Mouse (Mus musculus): ENCODE results near the gene Sec31b. TPM values are rescaled to one million over a fixed set of nuclear protein-coding genes. Genes with fewer than 3 reads are reported as not detected.
A peak's percentile ranks its signal among the peaks of the same experiment; 100 is the strongest.

The Sec31b gene
- polyA plus RNA-seq, 1 experiment from 2014 or later = 0.49 TPM

DNA sequence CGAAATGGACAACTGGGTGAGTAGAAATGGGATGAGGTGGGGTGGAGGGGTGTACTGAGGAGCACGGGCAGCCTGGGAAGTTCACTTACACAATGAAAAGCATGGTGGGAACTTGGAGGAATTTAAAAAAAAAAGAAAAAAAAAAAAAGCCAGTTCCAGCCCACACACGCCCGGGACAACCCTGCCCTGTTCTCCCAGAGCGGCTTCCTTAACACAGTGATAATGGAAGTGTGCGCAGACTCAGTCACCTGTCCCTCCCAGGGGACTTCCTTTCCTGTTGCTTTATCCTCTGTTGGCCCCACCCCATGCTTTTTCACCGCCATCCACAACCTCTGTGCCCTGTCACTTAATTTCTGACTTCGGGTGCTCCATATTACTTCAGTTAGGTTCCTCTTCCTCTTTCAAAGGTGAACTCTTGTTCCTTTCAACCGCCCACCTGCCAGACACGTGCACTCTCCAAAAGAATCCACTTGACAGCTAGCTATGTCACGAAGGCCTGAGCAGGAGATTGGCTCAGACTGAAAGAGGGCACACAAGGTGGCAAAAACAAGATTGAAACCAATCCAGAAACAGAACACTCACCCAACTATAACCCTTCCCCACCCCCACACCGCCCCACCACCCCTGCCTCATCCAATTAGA lies 35.0 kb downstream of the Sec31b start:
- Histone ChIP-seq H3K27ac (no peak overlapping the region), H3K27me3 (peaks cover 91% of the 10 kb centered on the region), H3K9me3 (no peaks in the 10 kb centered on the region), H3K36me3 (no peaks in the 10 kb centered on the region), H3K4me3 (peak overlapping the region; percentile 47), H3K4me1 (peaks cover 30% of the 10 kb centered on the region), H3K4me2 (peak overlapping the region; percentile 22; the same call in 1 of the 2 replicates), H3K9ac (no peak overlapping the region)
- ATAC-seq (ENCODE audit: insufficient number of reproducible peaks, insufficient read depth, low FRiP score, low TSS enrichment, low read depth) = no peak
- WGBS = 4% methylated on average over 12 of the region's 12 CpGs

DNA sequence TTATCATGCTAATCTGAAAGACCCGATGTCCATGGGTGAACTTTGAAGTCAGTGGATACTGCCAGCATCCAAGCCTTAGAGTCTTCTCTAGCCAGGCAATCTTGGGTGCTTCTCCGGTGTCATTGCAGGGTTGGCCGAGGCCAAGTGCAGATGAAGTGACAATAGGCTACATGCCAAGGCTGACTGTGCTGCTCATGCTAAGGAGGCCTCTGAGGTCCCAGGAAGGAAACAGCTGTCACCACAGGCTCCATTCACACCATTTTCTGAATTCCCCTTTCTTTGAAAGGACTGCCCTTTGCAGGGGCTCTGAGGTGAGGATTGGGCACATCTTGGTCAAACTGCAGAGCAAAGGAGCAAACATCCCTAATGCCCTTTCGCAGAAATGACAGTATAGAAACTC lies 42.9 kb downstream of the Sec31b start:
- H3K9ac ChIP-seq = no peak overlapping the region
- H3K36me3 ChIP-seq = no peaks in the 10 kb centered on the region
- no peak overlapping the region for H3K27ac ChIP-seq
- H3K9me3 ChIP-seq = no peaks in the 10 kb centered on the region
- no peaks in the 10 kb centered on the region for H3K4me1 ChIP-seq
- WGBS = 76% methylated on average over 4 of the region's 4 CpGs
- ATAC-seq (ENCODE audit: insufficient number of reproducible peaks, insufficient read depth, low FRiP score, low TSS enrichment, low read depth) = no peak
- no peak overlapping the region for H3K4me3 ChIP-seq
- peaks cover 60% of the 10 kb centered on the region for H3K27me3 ChIP-seq
- no peak overlapping the region for H3K4me2 ChIP-seq

DNA sequence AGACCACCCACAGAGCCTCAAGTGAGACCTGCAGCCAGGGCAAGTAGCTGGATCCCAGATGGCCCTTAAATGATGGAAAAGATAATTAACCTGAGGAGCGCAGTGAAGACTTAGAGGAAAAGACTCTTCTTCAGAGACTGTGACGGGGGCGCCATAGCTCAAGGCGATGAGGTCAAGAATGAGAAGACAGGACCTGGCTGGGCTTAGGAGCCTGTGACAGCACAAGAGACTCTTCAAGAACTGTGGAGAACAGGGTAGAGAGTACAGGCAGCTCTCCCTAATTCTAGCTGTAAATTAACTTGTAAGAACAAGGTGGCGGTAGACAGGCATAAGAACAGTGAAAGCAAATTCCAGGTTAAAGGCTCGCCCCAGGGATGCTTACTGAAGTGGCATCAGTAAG lies 43.7 kb downstream of the Sec31b start:
- no peak overlapping the region for H3K4me3 ChIP-seq
- no peak overlapping the region for H3K27ac ChIP-seq
- no peaks in the 10 kb centered on the region for H3K4me1 ChIP-seq
- H3K9me3 ChIP-seq = no peaks in the 10 kb centered on the region
- peaks cover 52% of the 10 kb centered on the region for H3K27me3 ChIP-seq
- H3K4me2 ChIP-seq = no peak overlapping the region
- no peaks in the 10 kb centered on the region for H3K36me3 ChIP-seq
- ATAC-seq (ENCODE audit: insufficient number of reproducible peaks, insufficient read depth, low FRiP score, low TSS enrichment, low read depth) = no peak
- H3K9ac ChIP-seq = no peak overlapping the region
- whole genome bisulfite sequencing = 75% methylated on average over 6 of the region's 6 CpGs

DNA sequence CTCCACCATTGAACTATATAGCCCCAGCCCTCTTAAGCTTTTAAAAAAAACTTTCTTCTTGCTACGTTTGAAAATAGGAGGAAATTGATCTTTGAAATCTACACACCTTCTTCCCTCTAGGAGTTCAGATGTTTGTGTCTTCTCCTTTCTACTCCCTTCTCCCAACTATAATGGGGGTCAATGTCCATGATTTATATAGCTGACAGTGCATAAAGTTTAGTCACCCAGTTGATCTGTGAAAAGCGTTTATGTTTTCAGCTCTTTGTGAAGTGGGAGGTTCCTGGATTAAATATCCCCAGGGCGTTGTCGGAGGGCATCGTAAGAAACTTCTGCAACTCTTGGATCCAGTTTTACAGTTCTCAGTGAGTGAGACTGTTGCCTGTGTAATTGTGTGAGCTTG lies 45.4 kb downstream of the Sec31b start:
- no peak overlapping the region for H3K9ac ChIP-seq
- no peak for ATAC-seq (ENCODE audit: insufficient number of reproducible peaks, insufficient read depth, low FRiP score, low TSS enrichment, low read depth)

DNA sequence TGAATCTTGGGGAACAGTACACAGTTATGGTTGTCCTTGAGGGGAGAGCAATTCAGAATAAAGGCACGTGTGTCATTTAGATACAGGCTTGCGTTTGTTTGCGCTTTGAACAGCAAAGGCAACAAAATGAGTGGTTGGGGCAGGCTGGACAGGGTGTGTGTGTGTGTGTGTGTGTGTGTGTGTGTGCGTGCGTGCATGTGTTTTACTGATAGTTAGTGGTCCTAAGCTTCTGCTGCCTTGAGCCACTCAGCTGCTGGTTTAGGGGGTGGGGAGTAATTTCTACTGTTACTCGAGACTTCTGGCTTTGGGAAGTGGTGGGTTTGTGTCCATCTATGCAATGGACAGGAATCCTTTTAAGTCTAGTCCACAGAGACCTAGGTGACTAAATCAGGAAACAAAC lies 46.7 kb downstream of the Sec31b start:
- H3K4me1 ChIP-seq = no peaks in the 10 kb centered on the region
- H3K4me3 ChIP-seq = no peak overlapping the region
- ATAC-seq (ENCODE audit: insufficient number of reproducible peaks, insufficient read depth, low FRiP score, low TSS enrichment, low read depth) = no peak
- no peak overlapping the region for H3K4me2 ChIP-seq
- 53% methylated on average over 6 of the region's 6 CpGs for whole genome bisulfite sequencing
- H3K9me3 ChIP-seq = no peaks in the 10 kb centered on the region
- H3K9ac ChIP-seq = no peak overlapping the region
- peaks cover 53% of the 10 kb centered on the region for H3K27me3 ChIP-seq
- H3K27ac ChIP-seq = no peak overlapping the region
- no peaks in the 10 kb centered on the region for H3K36me3 ChIP-seq

More for the DNA sequence above, 45.4 kb downstream of the Sec31b start:
- no peaks in the 10 kb centered on the region for H3K4me1 ChIP-seq
- peaks cover 47% of the 10 kb centered on the region for H3K27me3 ChIP-seq
- no peak overlapping the region for H3K27ac ChIP-seq
- H3K9me3 ChIP-seq = no peaks in the 10 kb centered on the region
- H3K4me2 ChIP-seq = no peak overlapping the region
- no peak overlapping the region for H3K4me3 ChIP-seq
- WGBS = 39% methylated on average over 5 of the region's 5 CpGs
- no peaks in the 10 kb centered on the region for H3K36me3 ChIP-seq

DNA sequence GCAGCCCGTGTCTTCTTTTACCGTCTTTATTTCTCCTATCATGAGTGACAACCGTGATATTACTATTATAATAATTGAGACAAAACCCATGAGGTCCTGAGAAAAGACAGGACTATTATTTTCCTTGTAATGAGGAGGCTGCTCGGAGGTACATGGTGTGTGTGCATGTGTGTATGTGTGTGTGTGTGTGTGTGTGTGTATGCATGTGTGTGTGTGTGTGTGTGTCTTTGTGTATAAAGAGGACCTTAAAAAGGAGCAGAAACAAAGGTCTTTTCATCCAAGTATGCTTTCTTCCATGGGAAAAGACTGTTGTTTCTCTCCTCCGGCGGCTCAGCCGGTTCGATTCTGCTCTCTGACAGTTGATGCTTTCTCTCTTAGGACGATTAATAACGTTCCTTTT lies 48.7 kb downstream of the Sec31b start:
- Histone ChIP-seq H3K27me3 (peaks cover 59% of the 10 kb centered on the region), H3K36me3 (no peaks in the 10 kb centered on the region), H3K27ac (no peak overlapping the region), H3K4me2 (no peak overlapping the region), H3K9ac (no peak overlapping the region), H3K4me1 (no peaks in the 10 kb centered on the region), H3K9me3 (no peaks in the 10 kb centered on the region), H3K4me3 (no peak overlapping the region)
- WGBS = 71% methylated on average over 10 of the region's 10 CpGs
- no peak for ATAC-seq (ENCODE audit: insufficient number of reproducible peaks, insufficient read depth, low FRiP score, low TSS enrichment, low read depth)

DNA sequence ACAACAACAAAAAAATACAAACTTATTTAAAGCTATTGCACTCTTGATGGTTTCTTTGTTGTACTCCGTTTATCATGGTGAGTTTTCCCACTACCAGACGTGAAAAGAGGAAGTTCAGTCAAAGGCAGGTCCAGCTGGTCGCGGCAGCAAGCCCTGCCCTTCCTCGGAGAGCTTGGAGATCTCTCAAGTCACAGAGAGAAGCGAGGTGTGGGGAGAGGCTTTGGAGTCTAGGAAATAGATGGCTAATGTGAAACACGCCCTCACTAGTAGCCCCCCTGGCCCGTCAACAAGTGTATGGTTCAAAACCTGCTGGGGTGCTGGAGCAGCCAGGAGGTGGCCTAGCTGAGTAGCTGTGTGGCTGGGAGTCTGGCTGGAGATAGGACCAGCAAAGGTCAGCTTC lies 49.2 kb downstream of the Sec31b start:
- H3K27me3 ChIP-seq = peaks cover 59% of the 10 kb centered on the region
- no peaks in the 10 kb centered on the region for H3K4me1 ChIP-seq
- whole genome bisulfite sequencing = 56% methylated on average over 8 of the region's 8 CpGs
- no peak for ATAC-seq (ENCODE audit: insufficient number of reproducible peaks, insufficient read depth, low FRiP score, low TSS enrichment, low read depth)
- no peak overlapping the region for H3K9ac ChIP-seq
- H3K4me3 ChIP-seq = no peak overlapping the region
- H3K9me3 ChIP-seq = no peaks in the 10 kb centered on the region
- H3K4me2 ChIP-seq = no peak overlapping the region
- H3K36me3 ChIP-seq = no peaks in the 10 kb centered on the region
- H3K27ac ChIP-seq = no peak overlapping the region

DNA sequence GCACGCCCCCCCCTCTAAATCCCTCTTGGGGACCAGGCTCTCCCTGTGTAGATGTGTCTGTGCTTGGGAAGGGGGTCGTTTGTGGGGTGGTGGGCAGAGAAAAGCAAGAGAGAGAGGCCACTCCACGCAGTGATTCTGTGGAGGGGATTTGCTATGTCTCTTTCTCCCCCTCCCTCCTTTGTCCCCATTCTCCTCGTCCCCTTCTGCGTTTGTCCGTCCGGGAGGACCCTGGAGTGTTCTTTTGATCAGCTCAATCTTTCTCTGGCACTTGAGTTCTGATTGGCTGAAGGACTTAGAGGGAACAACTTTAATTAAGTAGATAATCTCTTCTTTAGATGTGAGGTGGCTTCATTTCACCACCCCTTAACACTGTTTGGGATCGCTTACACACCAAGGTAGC lies 52.5 kb downstream of the Sec31b start, which contains the start of gene Wnt8b:
TSS of gene Wnt8b (plus strand) at position 345 of the 400 bp plus-strand sequence.
- Histone ChIP-seq H3K36me3 (no peaks in the 10 kb centered on the region), H3K9me3 (no peaks in the 10 kb centered on the region), H3K4me1 (no peaks in the 10 kb centered on the region), H3K9ac (no peak within 1 kb of the TSS), H3K4me3 (no peak within 1 kb of the TSS), H3K27me3 (peaks cover 46% of the 10 kb centered on the region), H3K4me2 (no peak within 1 kb of the TSS), H3K27ac (no peak within 1 kb of the TSS)
- ATAC-seq (ENCODE audit: insufficient number of reproducible peaks, insufficient read depth, low FRiP score, low TSS enrichment, low read depth) = no peak
- 22% methylated on average over 8 of the region's 8 CpGs for WGBS

DNA sequence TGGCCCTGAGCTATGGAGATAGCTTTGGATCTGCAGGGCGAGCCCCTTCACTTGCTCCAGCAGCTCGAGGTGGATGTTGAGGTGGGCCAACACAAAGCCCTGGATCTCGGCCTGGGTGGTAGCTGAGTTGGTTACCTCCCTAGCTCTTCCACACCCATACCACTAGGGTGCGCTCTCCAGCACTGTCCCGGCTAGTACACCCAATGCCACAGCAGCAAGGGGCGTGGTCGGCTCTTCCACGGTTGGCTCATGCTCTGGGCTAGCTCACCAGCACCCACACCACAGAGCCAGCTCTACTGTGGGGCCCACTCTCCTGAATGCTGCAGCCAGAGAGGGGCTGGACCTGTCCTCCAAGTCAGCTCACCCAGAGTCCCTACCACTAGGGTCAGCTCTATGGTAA lies 58.4 kb downstream of the Sec31b start:
- Histone ChIP-seq H3K9me3 (no peaks in the 10 kb centered on the region), H3K36me3 (no peaks in the 10 kb centered on the region), H3K4me3 (no peak overlapping the region), H3K27me3 (peaks cover 10% of the 10 kb centered on the region; the same call in 1 of the 2 replicates), H3K4me2 (no peak overlapping the region), H3K9ac (no peak overlapping the region), H3K4me1 (no peaks in the 10 kb centered on the region), H3K27ac (no peak overlapping the region)
- WGBS = 15% methylated on average over 8 of the region's 8 CpGs
- ATAC-seq (ENCODE audit: insufficient number of reproducible peaks, insufficient read depth, low FRiP score, low TSS enrichment, low read depth) = no peak

DNA sequence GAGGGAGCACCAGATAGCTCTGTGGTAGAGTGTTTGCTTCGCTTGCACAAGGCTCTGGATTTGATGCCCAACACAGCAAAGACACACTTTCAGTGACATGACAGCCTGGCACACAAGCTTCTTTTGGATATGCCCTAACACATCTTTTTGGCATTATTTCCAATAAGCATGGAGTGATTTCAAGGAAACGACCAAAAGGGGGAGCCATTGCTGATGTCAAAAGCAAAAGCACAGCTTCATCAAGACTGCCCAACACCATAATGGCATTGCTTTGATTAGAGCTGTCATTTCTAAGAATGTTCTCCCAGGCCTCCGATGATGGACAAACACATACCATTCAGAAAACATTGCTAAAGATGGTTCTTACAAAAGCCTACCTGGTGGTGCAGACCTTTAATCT lies 69.1 kb downstream of the Sec31b start:
- WGBS = 48% methylated on average over 3 of the region's 3 CpGs
- H3K9ac ChIP-seq = no peak overlapping the region
- no peaks in the 10 kb centered on the region for H3K36me3 ChIP-seq
- no peak overlapping the region for H3K4me2 ChIP-seq
- no peak overlapping the region for H3K27ac ChIP-seq
- H3K27me3 ChIP-seq = no peaks in the 10 kb centered on the region; the same call in 1 of the 2 replicates
- no peak overlapping the region for H3K4me3 ChIP-seq
- no peaks in the 10 kb centered on the region for H3K9me3 ChIP-seq
- ATAC-seq (ENCODE audit: insufficient number of reproducible peaks, insufficient read depth, low FRiP score, low TSS enrichment, low read depth) = no peak
- peaks cover 6% of the 10 kb centered on the region; the same call in 1 of the 2 replicates for H3K4me1 ChIP-seq

DNA sequence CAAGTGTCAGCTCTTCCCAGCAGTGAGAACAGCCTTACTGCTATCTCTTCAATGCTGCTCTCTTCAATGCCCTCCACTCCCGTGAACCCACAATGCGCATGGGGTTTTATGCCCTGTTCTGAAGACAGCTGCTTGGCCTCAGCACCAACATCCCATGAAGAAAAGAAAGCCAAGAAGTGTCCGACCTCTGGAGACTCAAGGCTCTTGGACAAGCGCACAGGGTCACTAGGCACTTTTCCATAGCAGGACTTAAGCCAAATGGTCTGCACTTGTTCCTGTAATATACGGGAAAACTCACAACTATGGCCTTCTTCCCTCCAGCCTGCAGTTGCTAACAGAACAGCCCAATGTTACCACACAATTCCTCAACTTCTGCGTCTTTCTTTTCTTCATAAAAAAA lies 70.4 kb downstream of the Sec31b start:
- Histone ChIP-seq H3K4me2 (no peak overlapping the region), H3K9me3 (no peaks in the 10 kb centered on the region), H3K4me1 (peaks cover 6% of the 10 kb centered on the region; the same call in 1 of the 2 replicates), H3K4me3 (no peak overlapping the region), H3K27me3 (no peaks in the 10 kb centered on the region; the same call in 1 of the 2 replicates), H3K36me3 (no peaks in the 10 kb centered on the region), H3K9ac (no peak overlapping the region), H3K27ac (no peak overlapping the region)
- ATAC-seq (ENCODE audit: insufficient number of reproducible peaks, insufficient read depth, low FRiP score, low TSS enrichment, low read depth) = no peak
- WGBS = 84% methylated on average over 6 of the region's 6 CpGs

DNA sequence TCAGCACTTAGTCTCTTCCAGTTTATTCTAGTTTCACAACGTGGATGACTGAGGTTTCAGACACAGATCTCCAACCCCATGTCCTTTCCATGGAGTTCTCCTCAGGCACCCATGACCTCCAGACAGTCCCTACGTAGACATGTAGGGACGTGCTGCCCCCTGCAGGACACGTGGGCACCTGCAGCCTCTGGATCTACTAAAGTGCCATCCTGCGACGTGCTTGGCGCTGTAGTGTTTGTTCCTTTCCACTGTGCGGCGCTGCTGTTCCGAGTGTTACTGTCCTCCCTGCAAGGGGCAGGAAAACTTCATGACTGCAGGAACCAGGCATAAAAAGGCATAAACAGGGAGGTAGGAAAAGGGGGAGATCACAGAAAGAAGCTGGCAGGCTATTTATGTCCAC lies 71.5 kb downstream of the Sec31b start:
- no peaks in the 10 kb centered on the region; the same call in 1 of the 2 replicates for H3K27me3 ChIP-seq
- H3K4me1 ChIP-seq = peaks cover 6% of the 10 kb centered on the region; the same call in 1 of the 2 replicates
- no peaks in the 10 kb centered on the region for H3K9me3 ChIP-seq
- no peak; the same call in 1 of the 2 replicates for ATAC-seq (ENCODE audit: insufficient number of reproducible peaks, insufficient read depth, low FRiP score, low TSS enrichment, low read depth)
- H3K4me3 ChIP-seq = no peak overlapping the region
- no peaks in the 10 kb centered on the region for H3K36me3 ChIP-seq
- no peak overlapping the region for H3K27ac ChIP-seq
- H3K9ac ChIP-seq = no peak overlapping the region
- no peak overlapping the region for H3K4me2 ChIP-seq
- WGBS = 2% methylated on average over 10 of the region's 10 CpGs

All from embryonic facial prominence, embryonic 13.5 days (tissue).